Mouse (Mus musculus) CD4-positive helper T cell, adult 2 months (primary cell): ENCODE data around the gene AU022751.
"Not testable (repeated sequence)": the region's sequence is repeated elsewhere in the genome, so short reads cannot be mapped to it uniquely, and the experiment has no call there.

Experiments
- DNase-seq: peaks from one replicate; pipeline ENCODE4 v3.0.0-alpha.2; 2012; ENCODE audit warnings: low read depth, missing footprints, low spot score

AU022751 gene

DNA sequence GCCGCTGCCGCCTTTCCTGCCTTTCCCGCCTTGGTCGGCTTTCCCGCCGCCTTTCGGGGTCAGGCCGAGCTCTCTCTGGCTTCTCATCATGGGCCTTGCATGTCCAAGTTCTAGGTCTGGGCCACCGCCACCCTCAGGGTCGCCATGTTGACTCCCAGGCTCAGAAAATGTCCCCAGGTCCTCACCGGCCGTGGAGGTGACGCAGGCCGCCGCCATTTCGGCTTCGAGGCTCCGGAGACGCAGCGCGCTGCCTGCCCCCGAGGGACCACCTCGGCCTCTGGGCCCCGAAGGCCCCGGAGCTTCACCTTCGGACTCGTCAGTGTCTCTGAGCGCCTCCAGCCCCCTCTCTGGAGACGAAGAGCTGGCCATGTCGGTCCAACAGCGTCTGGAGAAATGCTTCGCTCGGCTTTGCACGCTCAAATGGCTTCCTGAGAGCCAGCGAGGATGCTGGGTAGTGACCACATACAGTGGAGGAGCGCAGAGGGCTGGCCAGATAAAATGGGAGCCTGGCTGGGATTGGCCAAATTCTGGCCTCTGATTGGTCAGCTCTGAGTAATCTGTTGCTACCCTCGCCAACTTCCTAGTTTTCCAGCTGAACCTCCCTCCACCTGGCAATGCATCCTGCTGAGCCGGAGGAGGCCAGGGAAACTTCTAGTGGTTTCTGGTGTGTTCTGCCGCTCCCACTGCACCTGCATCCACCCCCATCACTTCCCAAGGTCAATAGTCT lies at the start of gene AU022751:
Gene AU022751 (minus strand): TSS at position 466 of the 727 bp plus-strand sequence.
- no peak for DNase-seq

DNA sequence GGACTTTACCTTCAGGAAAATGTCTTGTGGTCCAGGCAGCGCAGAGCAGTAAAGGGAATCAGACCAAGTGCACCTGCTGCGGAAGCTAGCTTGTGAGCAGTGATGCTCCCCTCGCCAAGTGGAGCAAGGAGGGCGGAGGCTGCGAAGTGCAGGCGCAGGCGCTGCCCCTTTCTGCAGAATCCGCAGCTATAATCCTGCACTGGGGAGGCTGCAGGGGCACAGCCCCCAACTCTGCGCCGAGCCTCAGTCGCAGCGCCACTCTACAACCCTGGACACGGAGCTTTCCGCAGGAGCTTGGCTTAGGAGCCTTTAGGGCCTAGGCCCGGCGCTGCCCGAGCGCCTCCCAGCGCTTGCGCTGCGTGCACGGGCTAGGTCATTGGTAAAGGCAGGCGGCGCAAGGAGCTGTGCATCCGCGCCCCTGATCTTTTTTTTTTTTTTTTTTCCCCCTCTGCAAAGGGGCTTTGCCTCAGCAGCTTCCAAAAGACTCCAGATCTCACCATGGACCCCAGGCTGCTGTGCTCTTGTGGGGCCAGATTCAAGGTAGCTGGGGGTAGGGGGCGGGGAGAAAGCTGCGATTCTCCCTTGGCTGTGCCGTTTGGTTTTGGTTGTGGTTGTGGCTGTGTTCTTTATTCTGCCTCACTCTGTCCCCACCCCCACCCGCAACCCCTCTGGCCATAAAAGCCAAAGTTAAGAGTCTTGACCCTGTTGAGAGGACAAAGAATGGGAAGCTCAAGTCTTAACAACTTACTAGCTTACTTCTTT lies 9.0 kb upstream of the AU022751 start:
- no peak for DNase-seq

DNA sequence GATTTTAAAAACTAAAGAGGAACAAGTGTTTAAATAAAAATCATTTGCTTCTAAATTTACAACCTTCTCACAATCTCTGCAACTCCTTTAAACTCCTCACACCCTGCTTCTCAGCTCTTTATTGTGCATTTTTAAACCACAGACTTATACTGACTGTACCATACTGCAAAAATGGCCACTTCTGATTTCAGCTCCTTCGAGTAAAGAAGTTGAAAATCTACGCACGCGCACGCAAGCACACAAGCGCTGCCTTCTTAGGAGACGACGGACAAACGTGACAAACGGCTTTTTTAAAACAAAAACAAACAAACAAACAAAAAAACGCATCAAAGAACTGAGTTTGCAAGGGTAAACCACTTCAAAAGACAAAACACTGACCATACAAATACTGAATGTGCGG lies 8.3 kb upstream of the AU022751 start:
- no peak for DNase-seq

DNA sequence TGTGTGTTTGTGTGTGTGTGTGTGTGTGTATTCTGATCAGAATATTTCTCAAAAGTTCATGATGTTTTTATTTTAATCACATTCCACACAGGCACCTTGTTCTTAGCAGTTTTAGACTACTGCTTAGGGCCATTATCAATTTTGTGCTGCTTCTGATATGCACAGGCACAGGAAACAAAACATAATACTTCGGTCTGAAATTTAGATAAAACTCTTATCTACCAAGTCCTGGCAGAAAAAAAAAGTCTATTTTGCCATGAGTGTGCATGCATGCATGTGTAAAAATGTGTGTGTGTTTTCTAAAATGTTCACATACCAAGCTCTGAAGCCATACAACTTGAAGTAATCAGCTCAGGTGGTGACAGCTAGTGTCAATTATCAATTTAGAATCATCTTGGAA lies 21.7 kb downstream of the AU022751 start:
- DNase-seq: no peak

DNA sequence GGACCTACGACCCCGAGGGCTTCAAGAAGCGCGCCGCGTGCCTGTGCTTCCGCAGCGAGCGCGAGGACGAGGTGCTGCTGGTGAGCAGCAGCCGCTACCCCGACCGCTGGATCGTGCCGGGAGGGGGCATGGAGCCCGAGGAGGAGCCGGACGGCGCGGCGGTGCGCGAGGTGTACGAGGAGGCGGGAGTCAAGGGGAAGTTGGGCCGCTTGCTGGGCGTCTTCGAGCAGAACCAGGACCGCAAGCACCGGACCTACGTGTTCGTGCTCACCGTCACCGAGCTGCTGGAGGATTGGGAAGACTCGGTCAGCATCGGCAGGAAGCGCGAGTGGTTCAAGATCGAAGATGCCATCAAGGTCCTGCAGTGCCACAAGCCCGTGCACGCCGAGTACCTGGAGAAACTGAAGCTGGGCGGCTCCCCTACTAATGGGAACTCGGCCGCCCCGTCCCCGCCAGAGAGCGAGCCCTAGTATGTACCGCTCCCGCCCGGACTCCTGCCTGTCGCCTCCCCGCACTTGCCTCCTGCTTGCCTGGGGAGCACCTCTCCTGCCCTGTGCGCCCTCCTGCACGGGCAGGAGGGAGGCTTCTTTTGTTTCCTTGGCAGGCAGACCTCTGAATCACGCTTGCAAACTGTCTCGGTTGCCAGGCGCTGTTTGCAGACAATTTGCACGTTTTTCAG lies 35.1 kb downstream of the AU022751 start:
- not testable (repeated sequence) for DNase-seq

DNA sequence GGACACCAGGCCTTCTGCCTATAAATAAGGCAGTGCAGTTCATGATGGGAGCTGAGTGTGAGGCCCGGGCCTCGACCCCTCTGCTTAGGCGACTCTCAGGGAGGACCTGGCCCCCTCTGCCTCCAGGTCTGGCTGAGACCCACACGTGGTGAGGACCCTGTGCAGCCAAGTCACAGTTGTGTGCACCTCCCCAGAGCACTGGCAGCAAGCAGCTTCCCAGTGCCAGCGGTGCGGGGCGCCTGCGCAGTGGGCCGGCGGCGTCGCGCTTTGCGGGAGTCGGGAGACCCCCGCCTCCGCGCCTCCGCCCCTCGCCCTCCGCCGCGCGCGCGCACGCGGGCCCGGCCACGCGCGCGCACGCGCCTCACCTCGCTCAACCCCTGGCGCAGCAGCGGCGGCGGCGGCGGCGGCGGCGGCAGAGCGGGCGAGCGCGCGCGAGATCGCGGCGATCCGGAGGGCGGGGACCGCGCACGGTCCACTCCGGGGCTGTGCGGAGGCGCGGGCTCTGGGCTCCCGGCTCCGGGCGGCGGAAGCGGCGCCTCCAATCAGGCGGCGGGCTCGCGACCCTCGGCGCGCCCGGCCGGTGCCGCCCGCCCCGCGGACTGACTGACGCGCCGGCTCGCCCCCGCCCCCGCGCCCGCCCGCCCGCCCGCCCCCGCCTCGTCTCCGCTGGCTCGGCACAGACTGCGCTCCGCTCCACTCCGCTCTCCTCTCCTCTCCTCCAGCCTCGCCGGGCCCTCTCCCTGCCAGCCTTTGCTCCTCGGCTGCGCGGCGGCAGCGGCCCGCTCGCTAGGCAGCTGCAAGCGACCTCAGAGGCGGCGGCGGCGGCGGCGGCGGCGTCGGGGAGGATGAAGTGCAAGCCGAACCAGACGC lies 35.9 kb downstream of the AU022751 start, which contains the start of gene Nudt11:
Gene Nudt11 (plus strand): TSS at position 388 of the 870 bp plus-strand sequence.
- not testable (repeated sequence) for DNase-seq
